Mouse (Mus musculus): ENCODE results near the gene Slc6a21. TPM values are rescaled to one million over a fixed set of nuclear protein-coding genes. Genes with fewer than 3 reads are reported as not detected.
A peak's percentile ranks its signal among the peaks of the same experiment; 100 is the strongest.

Gene Slc6a21
- total RNA-seq, 1 experiment from 2014 or later: not detected

GRCm38 (mm10) chr7:45315182-45315701 is 37.9 kb downstream of the Slc6a21 start:
- DNase-seq: no peak

- DNase-seq: no peak
Measured at GRCm38 (mm10) chr7:45316536-45316935, 39.2 kb downstream of the Slc6a21 start.

- DNase-seq: no peak
Measured at GRCm38 (mm10) chr7:45322245-45322644, 44.9 kb downstream of the Slc6a21 start.

- no peak for DNase-seq
Measured at GRCm38 (mm10) chr7:45323069-45323468, 45.8 kb downstream of the Slc6a21 start.

- DNase-seq: no peak
Measured at GRCm38 (mm10) chr7:45325800-45326199, 48.5 kb downstream of the Slc6a21 start.

GRCm38 (mm10) chr7:45328841-45329475 is 51.6 kb downstream of the Slc6a21 start:
- no peak for DNase-seq

GRCm38 (mm10) chr7:45331502-45331901 is 54.2 kb downstream of the Slc6a21 start:
- DNase-seq: no peak

GRCm38 (mm10) chr7:45332685-45333425 is 55.5 kb downstream of the Slc6a21 start:
- DNase-seq: peak; percentile 21

GRCm38 (mm10) chr7:45333431-45333982 is 56.2 kb downstream of the Slc6a21 start, which contains the start of gene Trpm4:
TSS of gene Trpm4 (minus strand) at chr7:45333780.
- peak; percentile 85 for DNase-seq

- DNase-seq: no peak
Measured at GRCm38 (mm10) chr7:45334605-45335004, 57.3 kb downstream of the Slc6a21 start.

GRCm38 (mm10) chr7:45335056-45335455 is 57.7 kb downstream of the Slc6a21 start, which contains the start of gene Hrc:
TSS of gene Hrc (plus strand) at chr7:45335290.
- DNase-seq: no peak

GRCm38 (mm10) chr7:45336319-45336718 is 59.0 kb downstream of the Slc6a21 start:
- no peak for DNase-seq

- no peak for DNase-seq
Measured at GRCm38 (mm10) chr7:45337469-45337868, 60.2 kb downstream of the Slc6a21 start.

GRCm38 (mm10) chr7:45338161-45338911 is 61.0 kb downstream of the Slc6a21 start:
- no peak for DNase-seq

Other genes starting within 250 kb of the Slc6a21 start
- gene Prr12, start 224.6 kb upstream of the Slc6a21 start, total RNA-seq (2021): 71.1 and 78.5 TPM in 2 replicates
- gene Nosip, start 215.1 kb upstream of the Slc6a21 start, total RNA-seq (2021): 46.5 and 67.2 TPM in 2 replicates
- 19.2 and 21.4 TPM in 2 replicates for gene Prrg2, start 214.8 kb upstream of the Slc6a21 start, total RNA-seq (2021)
- gene Rcn3, start 185.3 kb upstream of the Slc6a21 start, total RNA-seq (2021): 27.7 and 33.5 TPM in 2 replicates
- 88.4 and 96.1 TPM in 2 replicates for gene Fcgrt, start 173.7 kb upstream of the Slc6a21 start, total RNA-seq (2021)
- 1,211 and 1,259 TPM in 2 replicates for gene Rps11, start 153.1 kb upstream of the Slc6a21 start, total RNA-seq (2021)
- 1,469 and 1,540 TPM in 2 replicates for gene Rpl13a, start 148.8 kb upstream of the Slc6a21 start, total RNA-seq (2021)
- gene Gm45713, start 141.3 kb upstream of the Slc6a21 start, total RNA-seq (2021): not detected in 2 replicates
- gene Flt3l, start 141.1 kb upstream of the Slc6a21 start, total RNA-seq (2021): 29.1 and 32.1 TPM in 2 replicates
- gene Pih1d1, start 123.2 kb upstream of the Slc6a21 start, total RNA-seq (2021): 61.7 and 74.3 TPM in 2 replicates
- gene Aldh16a1, start 122.9 kb upstream of the Slc6a21 start, total RNA-seq (2021): 79.2 and 106 TPM in 2 replicates
- 0.15 and 0.33 TPM in 2 replicates for gene Slc17a7, start 113.6 kb upstream of the Slc6a21 start, total RNA-seq (2021)
- gene Gfy, start 97.9 kb upstream of the Slc6a21 start, total RNA-seq (2021): not detected in 2 replicates
- not detected in 2 replicates for gene Pth2, start 96.5 kb upstream of the Slc6a21 start, total RNA-seq (2021)
- gene Ccdc155, start 72.6 kb upstream of the Slc6a21 start, total RNA-seq (2021): 0.12 TPM in 1 of 2 replicates, not detected in the other
- gene Dkkl1, start 65.4 kb upstream of the Slc6a21 start, total RNA-seq (2021): not detected in 2 replicates
- gene Tead2, start 61.8 kb upstream of the Slc6a21 start, total RNA-seq (2021): 15.0 and 15.3 TPM in 2 replicates
- gene Cd37, start 38.4 kb upstream of the Slc6a21 start, total RNA-seq (2021): 2.7 TPM in 2 replicates
- not detected in 2 replicates for gene Slc6a16, start 36.4 kb upstream of the Slc6a21 start, total RNA-seq (2021)
- gene Trpm4, start 56.3 kb downstream of the Slc6a21 start, total RNA-seq (2021): 9.3 and 14.2 TPM in 2 replicates
- gene Hrc, start 57.8 kb downstream of the Slc6a21 start, total RNA-seq (2021): 0.18 TPM in 1 of 2 replicates, not detected in the other
- gene Ppfia3, start 89.5 kb downstream of the Slc6a21 start, total RNA-seq (2021): 1.9 and 2.9 TPM in 2 replicates
- 8.7 TPM in 1 of 2 replicates, not detected in the other for gene Lin7b, start 93.1 kb downstream of the Slc6a21 start, total RNA-seq (2021)
- 361 and 425 TPM in 2 replicates for gene Snrnp70, start 118.2 kb downstream of the Slc6a21 start, total RNA-seq (2021)
- gene Kcna7, start 128.1 kb downstream of the Slc6a21 start, total RNA-seq (2021): not detected in 2 replicates
- not detected in 2 replicates for gene Ntf5, start 136.2 kb downstream of the Slc6a21 start, total RNA-seq (2021)
- not detected in 2 replicates for gene Lhb, start 143.3 kb downstream of the Slc6a21 start, total RNA-seq (2021)
- 39.4 and 44.2 TPM in 2 replicates for gene Gys1, start 157.3 kb downstream of the Slc6a21 start, total RNA-seq (2021)
- gene Ruvbl2, start 160.6 kb downstream of the Slc6a21 start, total RNA-seq (2021): 50.7 and 51.6 TPM in 2 replicates
- 786 and 951 TPM in 2 replicates for gene Ftl1, start 182.4 kb downstream of the Slc6a21 start, total RNA-seq (2021)
- gene Bax, start 189.4 kb downstream of the Slc6a21 start, total RNA-seq (2021): 61.4 and 68.8 TPM in 2 replicates
- gene Tulp2, start 204.4 kb downstream of the Slc6a21 start, total RNA-seq (2021): 0.46 and 0.67 TPM in 2 replicates
- 21.0 and 40.1 TPM in 2 replicates for gene Gm45808, start 209.3 kb downstream of the Slc6a21 start, total RNA-seq (2021)
- gene Dhdh, start 211.3 kb downstream of the Slc6a21 start, total RNA-seq (2021): 62.3 and 75.5 TPM in 2 replicates
- gene Nucb1, start 232.9 kb downstream of the Slc6a21 start, total RNA-seq (2021): 220 and 264 TPM in 2 replicates
- gene Ppp1r15a, start 248.8 kb downstream of the Slc6a21 start, total RNA-seq (2021): 28.0 and 29.6 TPM in 2 replicates
- gene Plekha4, start 248.8 kb downstream of the Slc6a21 start, total RNA-seq (2021): 3.2 and 3.3 TPM in 2 replicates

Measured in adrenal gland, postnatal 25 days (tissue).